Mouse (Mus musculus): ENCODE results near the gene Sesn1. TPM values are rescaled to one million over a fixed set of nuclear protein-coding genes. Genes with fewer than 3 reads are reported as not detected.

The Sesn1 gene
- 36.7 and 40.2 TPM in 2 replicates for polyA plus RNA-seq (2015; fragmentation: Nextera tagmentation; extraction: Ambion mirVana)

DNA sequence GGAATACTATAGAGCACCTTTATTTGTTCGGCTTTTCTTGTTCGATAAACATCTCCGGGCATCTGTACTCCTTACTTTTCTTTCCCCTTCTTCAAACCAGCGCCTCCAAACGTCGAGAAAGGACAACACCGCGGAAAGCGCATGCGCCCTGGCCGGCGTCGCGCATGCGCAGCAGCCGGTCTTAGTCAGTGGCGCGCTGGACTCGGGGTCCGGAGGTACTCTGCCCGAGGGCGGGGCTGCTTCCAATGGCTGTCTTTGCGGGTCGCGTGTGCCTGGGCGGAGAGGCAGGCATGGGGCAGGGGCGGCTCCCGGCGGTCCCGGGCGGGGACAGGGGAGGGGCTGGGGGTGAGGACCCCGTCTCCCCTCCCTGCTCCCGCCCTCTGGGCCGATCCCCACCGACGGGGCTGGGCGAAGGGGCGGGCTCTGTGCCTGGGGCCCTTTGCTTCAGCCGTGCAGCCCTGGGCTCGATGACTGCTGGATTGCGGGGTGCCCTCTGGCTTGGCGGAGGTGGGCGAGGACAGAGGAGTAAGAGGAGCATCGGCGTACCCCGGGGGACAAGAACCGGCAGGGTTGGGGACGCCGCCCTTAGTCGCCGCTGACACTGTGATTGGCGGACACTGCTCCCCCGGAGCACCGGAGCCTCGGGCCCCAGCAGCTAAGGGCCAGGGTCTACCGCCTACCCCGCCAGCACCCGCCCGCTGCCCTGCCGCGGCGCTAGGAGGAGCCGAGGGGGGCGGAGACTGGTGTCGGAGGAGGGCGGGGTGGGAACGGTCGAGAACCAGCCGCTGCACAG, at the start of gene Sesn1, which contains the start of gene Cep57l1:
TSS of gene Sesn1 (plus strand) at position 165 of the 793 bp plus-strand sequence.
TSS of gene Cep57l1 (minus strand) at position 101 of the 793 bp plus-strand sequence.
- WGBS = under 1% methylated on average over 65 of the region's 69 CpGs
- Histone ChIP-seq H3K27me3 (no peaks in the 10 kb centered on the region), H3K9ac (peak within 1 kb of the TSS; percentile 83), H3K4me3 (peak within 1 kb of the TSS; percentile 83), H3K9me3 (replicated peaks) (no peaks in the 10 kb centered on the region; the same call in 1 of the 2 replicates), H3K27ac (peak within 1 kb of the TSS; percentile 99), H3K4me1 (replicated peaks) (peaks cover 30% of the 10 kb centered on the region), H3K36me3 (no peaks in the 10 kb centered on the region), H3K4me2 (peak within 1 kb of the TSS; percentile 75)
- peak; percentile 96 for ATAC-seq (replicated peaks; ENCODE audit: insufficient number of reproducible peaks, insufficient read depth, low FRiP score, low read depth)

DNA sequence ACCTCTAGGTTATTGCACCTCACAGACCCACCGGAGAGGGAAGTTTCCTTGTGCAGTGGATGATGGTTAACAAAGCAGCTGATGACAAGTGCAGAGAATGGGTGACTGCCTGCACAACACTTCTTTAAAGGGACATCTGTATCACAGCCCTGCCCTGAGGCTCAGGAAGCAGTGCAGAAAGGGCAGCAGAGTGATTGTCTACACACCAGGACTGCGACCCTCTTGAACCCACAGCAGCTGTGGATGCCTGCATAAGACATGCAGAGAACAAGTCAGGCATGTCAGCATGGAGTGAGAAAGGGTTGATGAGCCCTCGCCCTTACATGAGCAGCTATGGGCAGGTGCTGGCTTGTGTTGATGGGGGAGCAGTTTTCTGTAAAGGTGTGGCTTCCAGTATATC, 48.9 kb upstream of the Sesn1 start:
- no peak for ATAC-seq (replicated peaks; ENCODE audit: insufficient number of reproducible peaks, insufficient read depth, low FRiP score, low read depth)
- WGBS = 56% methylated on average over 3 of the region's 3 CpGs

DNA sequence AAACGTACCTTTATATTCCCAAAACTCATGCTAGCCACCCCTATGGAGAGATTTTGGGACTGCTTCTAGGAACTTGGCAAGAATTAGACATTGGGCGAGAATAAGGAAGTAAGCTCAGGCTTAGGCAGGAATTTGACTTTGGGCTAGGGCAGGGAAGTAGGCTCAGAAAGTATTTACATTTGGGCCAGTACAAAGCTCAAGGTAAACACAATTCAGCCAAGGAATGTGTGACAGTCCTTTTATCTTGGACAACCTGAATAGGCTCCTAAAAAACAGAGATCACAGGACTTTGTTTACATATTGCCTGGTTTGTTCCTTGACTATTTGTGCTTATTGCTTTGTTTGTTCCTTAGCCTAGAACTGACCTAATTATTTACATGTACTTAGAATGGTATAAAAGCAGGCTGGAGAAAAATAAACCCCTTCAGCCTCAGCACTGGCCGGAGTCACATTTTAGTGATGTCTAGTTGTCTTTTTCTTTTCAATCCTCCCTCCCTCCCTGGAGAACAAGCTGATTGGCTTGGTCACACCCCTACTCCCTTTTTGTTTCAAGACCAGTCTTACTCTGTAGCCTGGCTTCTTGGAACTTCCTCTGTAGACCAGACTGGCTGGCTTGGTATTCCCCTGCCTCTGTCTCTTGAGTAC, 45.9 kb upstream of the Sesn1 start:
- Histone ChIP-seq H3K9me3 (replicated peaks) (no peaks in the 10 kb centered on the region), H3K27ac (no peak overlapping the region), H3K4me1 (replicated peaks) (peaks cover 2% of the 10 kb centered on the region; the same call in 1 of the 2 replicates), H3K36me3 (no peaks in the 10 kb centered on the region), H3K9ac (no peak overlapping the region), H3K4me3 (no peak overlapping the region), H3K27me3 (no peaks in the 10 kb centered on the region), H3K4me2 (no peak overlapping the region)
- 76% methylated on average over 3 of the region's 3 CpGs for WGBS
- no peak for ATAC-seq (replicated peaks; ENCODE audit: insufficient number of reproducible peaks, insufficient read depth, low FRiP score, low read depth)

More for the DNA sequence above, 48.9 kb upstream of the Sesn1 start:
- H3K9ac ChIP-seq = no peak overlapping the region
- peaks cover 3% of the 10 kb centered on the region; the same call in 1 of the 2 replicates for H3K4me1 ChIP-seq (replicated peaks)
- H3K27ac ChIP-seq = no peak overlapping the region
- no peak overlapping the region for H3K4me2 ChIP-seq
- no peaks in the 10 kb centered on the region for H3K27me3 ChIP-seq
- H3K36me3 ChIP-seq = no peaks in the 10 kb centered on the region
- no peaks in the 10 kb centered on the region for H3K9me3 ChIP-seq (replicated peaks)
- H3K4me3 ChIP-seq = no peak overlapping the region

DNA sequence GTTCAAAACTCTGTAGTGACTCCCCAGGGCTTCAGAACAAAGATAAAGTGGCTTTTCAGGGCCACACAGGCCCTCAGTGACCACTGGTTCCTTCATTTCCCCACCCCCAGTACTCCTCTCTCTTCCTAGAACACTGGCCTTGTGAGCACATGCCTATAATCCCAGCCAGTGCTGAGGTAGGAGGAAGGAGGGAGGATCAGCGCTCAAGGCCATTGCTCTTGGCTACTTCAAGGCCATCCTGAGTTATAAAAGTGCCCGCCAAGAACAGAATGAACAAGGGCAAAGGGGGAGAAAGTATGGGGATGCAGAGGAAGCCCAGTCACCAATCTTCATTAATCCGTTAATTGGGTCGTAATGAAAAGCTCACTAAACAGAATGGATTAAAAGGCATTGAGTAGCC, 44.1 kb upstream of the Sesn1 start:
- Histone ChIP-seq H3K9ac (no peak overlapping the region), H3K27me3 (no peaks in the 10 kb centered on the region), H3K4me1 (replicated peaks) (peaks cover 2% of the 10 kb centered on the region; the same call in 1 of the 2 replicates), H3K4me2 (no peak overlapping the region), H3K27ac (no peak overlapping the region), H3K36me3 (no peaks in the 10 kb centered on the region), H3K9me3 (replicated peaks) (no peaks in the 10 kb centered on the region), H3K4me3 (no peak overlapping the region)
- 93% methylated on average over 4 of the region's 4 CpGs for WGBS
- ATAC-seq (replicated peaks; ENCODE audit: insufficient number of reproducible peaks, insufficient read depth, low FRiP score, low read depth) = no peak

DNA sequence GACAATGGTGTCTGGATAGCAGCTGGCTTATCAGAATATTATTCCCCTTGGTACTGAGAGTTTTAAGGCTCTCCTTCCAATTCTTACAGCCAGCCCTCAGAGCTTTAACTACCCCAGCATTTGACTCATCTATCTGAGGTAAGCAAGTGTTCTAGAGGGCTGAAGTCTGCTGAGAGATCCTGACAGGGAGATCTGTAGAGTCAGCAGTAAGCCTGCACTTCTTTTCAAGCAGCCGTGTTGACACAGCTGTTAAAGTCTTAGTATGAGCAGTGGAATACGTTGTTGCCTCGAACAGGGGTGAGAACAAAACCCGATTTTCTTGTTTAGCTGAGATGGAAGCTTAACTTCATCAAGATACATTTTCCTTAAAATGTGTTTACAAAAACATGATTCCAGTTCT, 43.5 kb upstream of the Sesn1 start:
- no peak overlapping the region for H3K4me3 ChIP-seq
- 55% methylated on average over 4 of the region's 4 CpGs for WGBS
- H3K9me3 ChIP-seq (replicated peaks) = no peaks in the 10 kb centered on the region
- no peak overlapping the region for H3K27ac ChIP-seq
- no peak overlapping the region for H3K4me2 ChIP-seq
- H3K27me3 ChIP-seq = no peaks in the 10 kb centered on the region
- H3K4me1 ChIP-seq (replicated peaks) = peaks cover 2% of the 10 kb centered on the region; the same call in 1 of the 2 replicates
- no peaks in the 10 kb centered on the region for H3K36me3 ChIP-seq
- no peak overlapping the region for H3K9ac ChIP-seq
- no peak for ATAC-seq (replicated peaks; ENCODE audit: insufficient number of reproducible peaks, insufficient read depth, low FRiP score, low read depth)

DNA sequence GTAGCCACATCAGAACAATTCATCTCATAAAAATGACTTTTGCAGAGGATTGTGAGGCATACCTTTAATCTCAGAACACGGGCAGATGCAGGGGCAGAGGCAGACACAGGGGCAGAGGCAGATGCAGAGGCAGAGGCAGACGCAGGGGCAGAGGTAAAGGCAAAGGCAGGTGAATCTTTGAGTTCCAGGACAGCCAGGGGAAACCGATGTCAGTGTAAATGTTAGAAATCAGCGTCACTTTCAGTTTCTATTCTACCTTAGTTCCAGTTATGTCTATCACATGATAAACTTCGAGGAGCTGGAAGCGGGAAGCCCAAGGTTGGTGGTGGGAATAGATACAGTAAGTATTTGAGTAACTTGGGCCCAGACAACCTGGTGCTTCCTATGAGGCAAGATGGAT, 42.5 kb upstream of the Sesn1 start:
- 88% methylated on average over 6 of the region's 6 CpGs for WGBS
- ATAC-seq (replicated peaks; ENCODE audit: insufficient number of reproducible peaks, insufficient read depth, low FRiP score, low read depth) = no peak
- H3K9me3 ChIP-seq (replicated peaks) = no peaks in the 10 kb centered on the region
- H3K4me2 ChIP-seq = no peak overlapping the region
- no peak overlapping the region for H3K27ac ChIP-seq
- H3K9ac ChIP-seq = no peak overlapping the region
- no peaks in the 10 kb centered on the region for H3K27me3 ChIP-seq
- no peaks in the 10 kb centered on the region for H3K36me3 ChIP-seq
- H3K4me1 ChIP-seq (replicated peaks) = peaks cover 2% of the 10 kb centered on the region; the same call in 1 of the 2 replicates
- H3K4me3 ChIP-seq = no peak overlapping the region

DNA sequence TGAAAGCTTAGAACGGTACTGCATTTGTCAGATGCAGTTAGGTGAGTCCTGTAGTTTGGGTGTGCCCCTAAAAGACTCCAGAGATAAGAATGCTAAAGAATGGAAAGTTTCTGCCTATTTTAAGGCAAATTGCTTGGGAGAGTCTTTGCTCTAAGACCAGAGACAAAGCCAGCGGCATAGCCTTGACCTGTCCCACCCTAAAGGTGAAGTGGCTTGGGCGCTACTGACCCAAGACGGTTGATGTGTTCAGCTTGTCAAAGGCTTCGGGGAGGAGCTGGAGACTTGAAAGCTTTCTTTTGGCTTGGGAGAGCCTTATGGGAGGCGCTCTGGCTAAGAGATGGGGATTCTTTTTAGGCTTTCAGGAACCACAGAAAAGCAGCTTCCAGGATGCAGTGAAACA, 17.4 kb upstream of the Sesn1 start:
- no peaks in the 10 kb centered on the region for H3K4me1 ChIP-seq (replicated peaks)
- no peak overlapping the region for H3K4me3 ChIP-seq
- H3K9me3 ChIP-seq (replicated peaks) = no peaks in the 10 kb centered on the region
- H3K4me2 ChIP-seq = no peak overlapping the region
- no peaks in the 10 kb centered on the region for H3K36me3 ChIP-seq
- H3K27ac ChIP-seq = no peak overlapping the region
- 92% methylated on average over 6 of the region's 6 CpGs for WGBS
- no peaks in the 10 kb centered on the region for H3K27me3 ChIP-seq
- ATAC-seq (replicated peaks; ENCODE audit: insufficient number of reproducible peaks, insufficient read depth, low FRiP score, low read depth) = no peak
- H3K9ac ChIP-seq = no peak overlapping the region

DNA sequence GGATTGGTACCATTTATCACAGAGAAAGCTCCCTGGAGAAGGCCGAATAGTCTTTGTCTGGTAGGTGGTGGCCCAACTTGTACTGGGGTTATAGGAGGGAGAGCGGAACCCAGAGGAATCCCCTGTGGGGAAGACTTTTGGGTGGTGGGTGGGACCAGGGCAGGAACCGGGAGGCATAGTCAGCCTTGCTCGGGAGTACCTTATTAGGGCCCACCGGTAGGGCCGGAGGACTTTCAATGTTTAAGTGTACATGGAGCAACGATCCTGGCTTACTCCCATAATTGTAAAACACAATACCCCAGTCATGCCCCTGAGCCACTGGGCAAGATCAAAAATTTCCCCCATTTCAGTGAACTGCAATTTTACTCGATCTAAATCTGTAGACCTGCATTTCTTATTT, 12.5 kb upstream of the Sesn1 start:
- H3K36me3 ChIP-seq = peaks cover 34% of the 10 kb centered on the region
- H3K4me1 ChIP-seq (replicated peaks) = no peaks in the 10 kb centered on the region
- no peaks in the 10 kb centered on the region; the same call in 1 of the 2 replicates for H3K9me3 ChIP-seq (replicated peaks)
- H3K4me3 ChIP-seq = no peak overlapping the region
- H3K27me3 ChIP-seq = no peaks in the 10 kb centered on the region
- no peak overlapping the region for H3K27ac ChIP-seq
- no peak for ATAC-seq (replicated peaks; ENCODE audit: insufficient number of reproducible peaks, insufficient read depth, low FRiP score, low read depth)
- H3K9ac ChIP-seq = no peak overlapping the region
- no peak overlapping the region for H3K4me2 ChIP-seq
- 96% methylated on average over 8 of the region's 8 CpGs for WGBS

DNA sequence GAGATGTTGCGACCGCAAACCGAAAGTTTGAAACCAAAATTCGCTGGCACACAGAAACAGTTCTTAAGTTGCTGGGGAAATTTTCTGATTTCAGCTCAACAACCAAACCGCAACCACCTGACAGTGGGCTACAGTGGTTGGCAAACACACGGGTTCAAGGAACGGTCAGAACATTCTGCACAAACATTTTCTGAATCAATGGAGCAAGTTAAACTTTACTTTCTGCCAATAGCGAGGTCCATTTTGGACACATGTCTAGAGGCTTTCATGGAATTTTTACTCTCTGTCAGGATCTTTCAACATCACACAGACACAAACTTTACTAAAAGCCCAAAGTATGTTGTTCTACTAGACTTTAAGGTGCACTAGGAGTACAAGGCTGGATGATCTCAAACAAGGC, 6.3 kb upstream of the Sesn1 start:
- Histone ChIP-seq H3K27ac (no peak overlapping the region), H3K36me3 (peaks cover 37% of the 10 kb centered on the region), H3K27me3 (no peaks in the 10 kb centered on the region), H3K9me3 (replicated peaks) (no peaks in the 10 kb centered on the region; the same call in 1 of the 2 replicates), H3K4me3 (no peak overlapping the region), H3K9ac (no peak overlapping the region), H3K4me2 (no peak overlapping the region), H3K4me1 (replicated peaks) (no peaks in the 10 kb centered on the region)
- ATAC-seq (replicated peaks; ENCODE audit: insufficient number of reproducible peaks, insufficient read depth, low FRiP score, low read depth) = no peak
- WGBS = 97% methylated on average over 8 of the region's 8 CpGs

DNA sequence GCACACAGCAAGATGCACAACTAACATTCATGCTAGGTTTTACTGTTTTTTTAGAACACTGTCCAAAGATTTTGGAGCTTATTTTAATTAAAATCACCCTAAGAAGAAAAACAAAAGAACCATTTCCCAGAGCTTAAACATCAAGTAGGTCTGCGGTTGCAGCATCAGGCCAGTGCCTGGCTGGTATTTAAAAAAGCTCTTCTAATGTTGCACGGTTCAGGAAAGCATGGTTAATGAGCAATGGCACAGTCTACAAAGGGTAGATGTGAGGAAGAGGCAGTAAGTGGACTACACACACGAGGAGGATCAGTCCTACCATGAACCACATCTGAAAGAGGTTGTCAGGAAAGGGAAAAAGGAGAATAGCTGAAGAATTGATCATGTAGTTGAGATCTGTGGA, 5.0 kb upstream of the Sesn1 start:
- H3K4me2 ChIP-seq = no peak overlapping the region
- 93% methylated on average over 3 of the region's 3 CpGs for WGBS
- no peak for ATAC-seq (replicated peaks; ENCODE audit: insufficient number of reproducible peaks, insufficient read depth, low FRiP score, low read depth)
- peaks cover 3% of the 10 kb centered on the region; the same call in 1 of the 2 replicates for H3K4me1 ChIP-seq (replicated peaks)
- no peak overlapping the region for H3K4me3 ChIP-seq
- H3K27ac ChIP-seq = no peak overlapping the region
- H3K9ac ChIP-seq = no peak overlapping the region
- peaks cover 33% of the 10 kb centered on the region for H3K36me3 ChIP-seq
- no peaks in the 10 kb centered on the region; the same call in 1 of the 2 replicates for H3K9me3 ChIP-seq (replicated peaks)
- no peaks in the 10 kb centered on the region for H3K27me3 ChIP-seq

DNA sequence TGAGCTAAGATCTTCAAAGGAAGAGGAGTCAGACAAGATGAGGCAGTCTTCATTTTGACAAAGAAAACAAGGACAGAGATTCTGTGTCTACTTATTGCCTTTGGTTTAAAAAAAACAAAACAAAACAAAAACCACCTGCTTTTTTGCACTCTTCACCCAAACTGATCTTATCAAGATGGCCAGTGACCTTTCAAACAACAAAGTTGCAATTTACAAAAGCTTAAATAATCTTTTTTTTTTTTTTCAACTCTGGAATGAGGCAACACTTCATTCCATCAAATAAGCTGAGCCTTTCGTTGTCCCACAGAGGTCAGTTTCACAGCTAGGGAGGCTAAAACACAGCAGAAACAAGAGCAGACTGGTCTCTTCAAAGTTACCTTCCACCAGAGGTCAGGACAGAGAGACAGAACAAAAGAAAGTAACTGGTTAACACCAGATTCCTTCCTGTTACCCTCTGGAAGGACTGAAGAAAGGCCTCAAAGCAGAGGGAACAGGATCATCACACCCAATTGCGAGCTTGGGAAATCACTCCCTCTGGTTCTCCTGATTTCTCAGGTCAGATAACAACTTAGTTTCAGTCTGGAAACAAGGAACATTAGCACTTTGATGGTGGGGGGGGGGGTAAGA, 3.9 kb upstream of the Sesn1 start:
- Histone ChIP-seq H3K9ac (no peak overlapping the region), H3K27me3 (no peaks in the 10 kb centered on the region), H3K4me3 (no peak overlapping the region), H3K4me2 (no peak overlapping the region), H3K36me3 (peaks cover 22% of the 10 kb centered on the region), H3K4me1 (replicated peaks) (peaks cover 3% of the 10 kb centered on the region; the same call in 1 of the 2 replicates), H3K27ac (no peak overlapping the region), H3K9me3 (replicated peaks) (no peaks in the 10 kb centered on the region; the same call in 1 of the 2 replicates)
- 89% methylated on average over 2 of the region's 2 CpGs for WGBS
- ATAC-seq (replicated peaks; ENCODE audit: insufficient number of reproducible peaks, insufficient read depth, low FRiP score, low read depth) = no peak
